Mouse (Mus musculus) right cerebral cortex, postnatal 25 days (tissue): ENCODE measurements around the gene Crybg1.

Source experiments
- DNase-seq: peaks from one replicate; pipeline ENCODE4 v3.0.0; 2022

Crybg1 gene

DNA sequence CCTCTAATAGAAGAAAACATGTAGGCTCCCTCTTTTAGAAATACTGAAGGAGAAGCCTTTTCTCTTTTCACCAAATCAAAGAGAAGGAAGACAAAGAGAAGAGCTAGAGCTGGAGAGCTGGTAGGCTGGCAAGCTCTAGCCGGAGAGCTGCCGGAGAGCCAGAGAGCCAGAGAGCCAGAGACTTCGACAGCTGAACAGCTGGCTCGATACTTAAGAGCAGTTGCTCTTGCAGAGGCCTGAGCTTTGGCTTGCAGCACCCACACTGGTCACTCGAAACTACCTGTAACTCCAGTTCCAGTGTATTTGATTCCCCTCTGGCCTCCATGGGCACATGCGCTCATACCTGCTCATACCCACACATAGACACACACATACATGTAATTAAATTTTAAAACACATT, 68.3 kb downstream of the Crybg1 start:
- no peak for DNase-seq

DNA sequence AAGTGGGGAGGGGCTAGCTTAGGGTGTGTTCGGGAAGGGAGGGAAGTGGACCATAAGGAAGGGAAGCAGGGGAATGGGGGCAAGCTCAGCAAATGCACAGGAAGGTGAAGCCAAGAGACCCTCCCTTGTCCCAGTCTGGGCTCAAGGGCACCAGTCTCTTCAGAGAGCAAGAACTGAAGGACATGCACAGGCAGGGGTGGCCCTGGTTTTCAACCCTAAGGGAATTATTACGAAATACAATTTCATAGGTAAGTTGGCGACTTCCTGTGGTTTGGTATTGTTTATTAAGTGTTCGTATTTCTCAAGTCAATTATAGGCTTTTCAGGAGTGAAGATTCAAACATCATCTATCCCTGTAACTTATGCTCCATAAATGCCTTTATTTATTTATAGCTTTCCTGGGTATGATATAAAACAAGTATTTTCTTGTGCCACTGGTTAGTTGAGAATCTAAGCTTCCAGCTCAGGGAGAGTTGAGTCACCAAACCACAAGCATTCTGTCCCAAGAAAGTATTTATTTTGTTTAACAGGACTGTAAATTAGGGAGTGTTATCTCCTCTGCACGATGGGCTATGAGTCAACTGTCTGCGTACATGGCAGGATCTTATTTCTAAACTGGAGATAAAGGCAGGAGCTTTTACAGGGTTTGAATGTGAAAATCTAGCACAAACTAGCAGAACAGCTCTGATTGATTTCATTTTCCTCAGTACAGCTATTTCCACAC, 69.7 kb downstream of the Crybg1 start:
- no peak for DNase-seq

DNA sequence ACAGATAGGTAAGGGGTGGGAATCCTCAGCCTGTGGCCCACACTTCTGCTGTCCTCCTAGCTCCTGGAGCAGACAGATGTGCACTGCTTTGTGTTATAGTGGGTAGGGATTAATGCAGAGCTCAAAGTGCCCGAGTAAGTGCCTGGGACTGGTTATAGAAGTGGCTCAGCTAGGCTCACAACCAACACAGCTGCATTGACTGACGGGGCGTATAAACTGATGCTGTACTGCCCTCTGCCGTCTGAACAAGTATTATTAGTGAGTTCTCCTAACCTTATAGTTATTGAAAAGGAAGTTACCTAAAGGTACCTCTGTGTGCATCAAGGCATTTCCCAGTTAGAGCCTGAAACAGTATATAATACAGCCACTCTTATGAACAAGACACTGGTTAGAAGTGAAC, 77.6 kb downstream of the Crybg1 start:
- peak; percentile 19 for DNase-seq

DNA sequence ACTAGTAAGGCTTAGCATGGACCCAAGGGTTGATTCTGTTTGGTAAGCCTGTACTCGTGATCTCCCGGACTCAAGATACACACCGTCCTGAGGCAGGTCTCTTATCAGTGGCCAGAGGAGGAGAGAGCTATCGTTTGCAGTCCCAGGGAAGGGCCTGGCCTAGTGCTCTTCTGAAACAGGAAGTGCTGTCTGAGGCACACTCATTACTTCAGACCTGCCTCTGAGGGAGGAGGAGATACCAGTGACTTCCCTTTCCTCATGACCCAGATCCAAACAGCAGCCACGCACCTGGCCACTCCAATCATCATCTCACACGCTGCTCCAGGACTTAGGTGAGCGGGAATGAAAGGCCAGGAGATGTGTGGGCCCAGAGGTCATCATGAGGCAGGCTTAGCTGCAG, 79.5 kb downstream of the Crybg1 start:
- DNase-seq: no peak

DNA sequence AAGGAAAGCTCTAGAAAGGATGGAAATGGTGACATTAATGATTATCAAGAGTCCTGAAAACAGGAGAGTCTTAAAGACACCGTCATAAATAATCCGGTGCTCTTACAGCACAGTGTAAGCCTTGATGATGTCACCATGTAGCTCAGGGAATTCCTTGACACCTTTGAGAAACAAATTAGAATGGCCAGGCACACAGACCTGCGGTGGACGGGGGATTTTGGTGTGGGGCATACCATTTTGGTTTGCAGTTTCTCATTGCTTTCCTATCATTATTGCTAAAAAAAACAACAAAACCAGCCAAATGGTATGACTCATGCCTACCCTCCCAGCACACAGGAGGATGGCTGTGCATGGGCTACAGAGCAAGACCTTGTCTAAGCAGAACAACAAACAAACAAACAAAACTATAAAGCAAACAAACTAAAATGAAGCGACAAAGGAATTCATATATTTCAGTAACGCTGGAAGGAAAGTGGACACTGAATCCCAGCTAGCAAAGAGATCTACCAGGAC, 82.7 kb downstream of the Crybg1 start:
- DNase-seq: no peak

DNA sequence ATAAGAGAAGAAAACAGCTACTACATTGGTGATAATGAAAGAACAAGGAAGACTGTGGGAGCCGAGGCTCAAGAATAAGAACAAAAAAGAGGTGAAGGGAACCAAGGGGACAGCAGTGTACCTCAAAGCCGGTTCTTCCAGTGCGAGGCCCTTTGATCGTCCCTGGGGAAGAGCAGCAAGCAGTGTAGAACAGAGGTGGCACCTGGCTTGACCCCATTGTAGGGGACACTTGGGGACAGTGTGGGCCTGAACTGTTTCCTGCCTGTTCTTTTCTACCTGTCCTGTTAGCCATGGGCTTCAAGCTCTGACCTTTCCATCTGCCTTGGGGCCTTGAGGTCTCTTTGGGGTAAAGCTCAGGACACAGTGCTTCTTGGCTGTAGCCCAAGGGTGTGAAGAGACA, 85.7 kb downstream of the Crybg1 start:
- no peak for DNase-seq

DNA sequence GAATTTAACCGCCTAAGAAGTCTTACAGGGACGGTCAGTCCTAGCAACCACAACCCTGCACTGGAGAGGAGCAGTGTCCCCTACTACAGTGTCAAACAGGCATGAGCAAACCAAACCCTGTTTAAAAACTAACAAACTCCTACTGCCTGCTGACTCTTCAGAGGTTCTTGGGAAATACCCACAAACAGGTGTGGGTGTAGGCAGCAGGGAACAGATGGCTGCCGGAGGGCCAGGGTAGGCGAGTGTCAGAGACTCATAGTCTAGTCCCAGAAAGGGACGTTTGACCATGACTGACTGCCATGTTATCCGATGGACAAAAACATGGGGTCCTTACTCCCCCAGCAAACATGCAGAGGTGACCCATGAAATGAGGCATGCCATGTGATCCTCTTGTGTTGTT, 97.7 kb downstream of the Crybg1 start:
- no peak for DNase-seq

DNA sequence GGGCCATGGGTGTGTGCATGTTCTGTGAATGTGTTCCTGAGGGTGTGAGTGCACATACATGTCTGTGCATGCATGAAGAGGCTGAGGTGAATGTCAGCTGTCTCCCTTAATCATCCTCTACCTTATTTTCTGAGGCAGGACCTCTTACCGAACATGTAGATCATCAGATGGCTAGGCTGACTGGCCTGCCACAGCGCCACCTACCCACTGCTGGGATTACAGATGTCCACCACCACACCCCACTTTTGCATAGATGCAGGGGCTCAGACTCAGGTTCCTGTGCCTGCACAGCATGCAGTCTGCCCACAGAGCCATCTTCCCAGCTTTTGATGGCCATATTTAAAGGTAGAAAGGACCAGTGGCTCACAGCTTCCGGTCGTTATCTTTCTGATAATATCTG, 103.9 kb downstream of the Crybg1 start:
- no peak for DNase-seq

DNA sequence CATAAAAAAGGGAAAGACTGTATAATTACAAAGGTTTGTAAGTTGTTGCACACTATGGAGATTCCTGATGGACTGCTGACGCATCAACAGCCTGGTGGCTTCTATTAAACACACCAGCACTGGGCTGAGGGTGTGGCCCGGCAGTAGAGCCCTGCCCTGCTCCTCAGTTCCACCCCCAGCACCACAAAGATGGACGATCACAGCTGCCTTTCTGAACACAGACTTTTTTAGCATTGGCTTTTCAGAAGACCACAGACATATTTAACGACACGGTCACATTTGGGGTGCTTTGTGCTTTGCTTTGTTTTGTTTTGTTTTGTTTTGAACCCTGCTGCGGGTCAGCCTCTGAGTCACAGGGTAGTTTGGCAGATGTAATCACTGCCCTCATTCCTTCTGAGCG, 105.0 kb downstream of the Crybg1 start:
- DNase-seq: no peak

DNA sequence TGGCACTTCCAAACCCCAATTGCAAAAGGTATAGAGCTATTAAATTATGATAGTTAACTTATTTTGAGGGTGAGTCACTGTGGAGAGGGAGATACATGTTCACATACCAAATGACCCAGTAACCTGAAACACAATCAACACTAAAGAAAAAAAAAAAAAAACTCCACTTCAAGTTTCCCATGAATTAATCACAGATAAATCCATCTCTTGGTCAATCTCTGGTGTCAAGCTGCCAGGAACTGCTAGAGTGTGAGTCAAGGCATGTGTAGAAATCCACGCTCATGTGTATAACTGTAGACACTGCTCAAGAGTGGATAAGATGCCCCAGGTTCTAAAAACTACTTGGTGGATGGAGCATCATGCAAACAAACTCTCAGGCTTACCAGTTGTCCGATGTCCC, 109.5 kb downstream of the Crybg1 start:
- DNase-seq: no peak

DNA sequence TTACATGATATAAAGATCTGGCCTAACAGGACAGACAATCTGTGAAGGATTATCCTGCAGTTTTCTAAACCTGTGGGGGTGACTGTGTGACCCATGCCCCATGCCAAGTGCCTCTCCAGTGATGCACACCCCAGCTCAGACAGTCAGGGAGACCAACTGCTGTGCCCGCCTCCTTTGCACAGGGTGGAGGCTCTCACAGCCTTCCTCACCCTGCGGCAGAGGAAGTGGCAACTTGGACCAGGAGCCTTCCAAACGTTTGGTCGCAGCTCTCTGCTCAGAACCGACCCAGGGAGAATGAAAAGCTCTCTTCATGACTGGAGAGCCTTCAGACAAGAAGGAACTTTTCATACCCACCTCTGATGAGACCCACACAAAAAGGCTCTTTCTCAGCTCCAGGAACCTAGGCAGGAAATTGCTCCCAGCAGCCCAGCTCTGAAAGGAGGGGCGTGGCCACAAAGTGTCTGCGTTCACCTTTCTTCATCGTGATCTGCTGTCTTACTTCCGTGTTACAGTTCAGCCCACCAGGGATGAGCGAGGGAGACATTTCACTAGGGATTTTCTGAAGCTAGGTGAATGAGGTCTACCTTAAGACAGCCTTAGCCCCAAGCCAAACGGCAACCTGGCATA, 110.6 kb downstream of the Crybg1 start:
- DNase-seq: no peak

DNA sequence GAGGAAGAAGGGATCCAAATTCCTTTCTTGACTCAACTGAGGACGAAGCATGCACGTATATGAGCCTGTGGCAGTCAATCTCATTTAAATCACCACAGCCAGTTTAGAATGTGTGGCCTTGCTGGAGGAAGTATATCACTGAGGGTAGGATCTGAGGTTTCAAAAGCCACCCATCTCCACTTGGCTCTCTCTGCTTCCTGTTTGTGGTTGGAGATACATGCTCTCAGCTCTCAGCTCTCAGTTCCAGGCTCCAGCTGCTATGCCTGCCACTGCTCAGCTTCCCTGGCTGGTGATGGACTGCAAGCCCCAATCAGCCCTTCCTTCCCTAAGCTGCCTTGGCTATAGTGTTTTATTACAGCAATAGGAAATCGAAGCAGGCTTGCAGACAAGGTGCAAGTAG, 119.1 kb downstream of the Crybg1 start:
- no peak for DNase-seq

DNA sequence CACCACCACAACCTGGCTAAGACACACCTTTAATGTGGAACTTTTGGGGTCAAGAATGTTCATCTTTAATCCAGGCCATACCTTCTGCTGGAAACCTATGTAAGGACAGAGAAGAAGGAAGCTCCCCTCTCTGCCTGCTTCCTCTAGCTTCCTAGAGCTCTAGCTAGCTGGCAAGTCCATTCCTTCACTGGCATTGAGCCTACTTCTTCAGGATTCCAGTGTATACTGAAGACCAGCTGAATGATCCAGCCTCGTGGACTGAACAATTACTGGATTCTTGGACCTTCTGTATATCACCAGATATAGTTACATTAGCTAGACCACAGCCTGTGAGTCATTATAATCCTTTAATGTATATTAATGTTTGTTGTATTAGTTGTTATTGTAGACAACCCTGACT, 121.4 kb downstream of the Crybg1 start:
- DNase-seq: no peak

DNA sequence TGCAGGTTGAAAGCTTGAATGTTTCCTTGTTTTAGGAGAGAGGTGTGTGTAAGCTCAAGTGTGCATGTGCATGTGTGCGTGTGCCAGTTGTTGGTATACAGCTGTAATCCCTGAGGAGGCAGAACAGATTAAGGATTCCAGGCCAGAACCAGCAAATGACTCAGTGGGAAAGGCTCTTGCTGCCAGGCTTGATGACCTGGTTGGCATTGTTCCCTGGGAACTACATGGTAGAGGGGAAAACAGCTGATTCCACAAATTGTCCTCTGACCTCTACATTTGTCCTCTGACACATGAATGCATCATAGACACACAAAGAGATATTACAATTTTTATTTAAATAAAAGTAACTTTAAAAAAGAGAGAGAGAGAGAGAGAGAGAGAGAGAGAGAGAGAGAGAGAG, 122.5 kb downstream of the Crybg1 start:
- no peak for DNase-seq

DNA sequence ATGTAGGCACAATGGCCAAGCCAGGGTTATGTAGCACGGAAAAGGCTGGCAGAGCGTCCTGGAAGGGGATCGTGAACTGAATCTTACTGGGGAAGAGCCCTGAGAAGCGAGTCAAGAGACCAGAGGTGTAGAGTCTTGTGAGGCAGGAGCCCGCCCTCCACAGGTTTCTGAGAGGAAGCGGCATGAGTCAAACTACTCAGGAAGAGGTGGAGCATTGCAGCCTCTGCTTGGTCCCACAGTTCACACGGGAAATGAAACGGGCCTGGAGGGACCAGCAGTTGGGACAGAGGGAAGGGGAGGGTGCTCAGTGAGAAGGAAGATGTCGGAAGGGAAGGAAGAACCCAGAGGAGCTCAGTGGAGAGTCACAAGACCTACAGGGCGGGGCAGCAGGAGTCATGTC, 123.9 kb downstream of the Crybg1 start:
- DNase-seq: no peak

DNA sequence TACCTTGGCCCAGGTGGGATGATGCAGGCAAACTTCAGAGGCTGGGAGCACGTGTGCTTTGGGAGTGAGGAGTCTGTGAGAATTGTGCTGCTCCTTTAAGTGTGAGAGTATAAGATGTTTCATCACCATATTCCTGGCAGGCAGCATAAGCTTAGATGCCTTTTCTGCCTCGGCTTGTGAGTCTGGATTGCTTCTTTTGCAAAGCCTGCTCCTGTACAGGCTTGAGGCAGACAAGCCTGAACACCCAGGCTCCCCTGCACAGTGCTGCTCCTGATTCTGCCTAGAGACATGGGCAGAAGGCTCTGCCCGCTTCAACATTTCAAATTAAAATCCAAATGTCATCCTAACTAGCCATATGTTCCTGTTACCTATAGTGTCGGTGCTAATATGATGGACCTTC, 128.5 kb downstream of the Crybg1 start:
- DNase-seq: no peak

DNA sequence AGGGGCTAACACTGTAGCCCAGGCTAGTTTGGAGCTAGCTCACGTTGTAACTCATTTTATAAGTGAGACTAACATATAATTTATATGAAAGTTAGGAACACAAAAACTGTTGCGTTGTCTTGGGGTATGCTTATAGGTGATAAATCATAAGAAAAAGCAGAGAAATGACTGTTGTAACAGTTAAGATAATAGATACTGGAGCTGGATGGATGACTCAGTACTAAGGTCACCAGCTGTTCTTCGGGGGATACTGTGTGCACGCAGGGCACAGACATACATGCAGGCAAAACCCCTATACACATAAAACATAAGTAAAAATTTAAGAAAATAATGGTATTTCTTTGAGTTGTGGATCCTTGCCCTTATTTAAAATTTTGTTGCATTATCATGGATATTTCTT, 130.1 kb downstream of the Crybg1 start:
- no peak for DNase-seq

DNA sequence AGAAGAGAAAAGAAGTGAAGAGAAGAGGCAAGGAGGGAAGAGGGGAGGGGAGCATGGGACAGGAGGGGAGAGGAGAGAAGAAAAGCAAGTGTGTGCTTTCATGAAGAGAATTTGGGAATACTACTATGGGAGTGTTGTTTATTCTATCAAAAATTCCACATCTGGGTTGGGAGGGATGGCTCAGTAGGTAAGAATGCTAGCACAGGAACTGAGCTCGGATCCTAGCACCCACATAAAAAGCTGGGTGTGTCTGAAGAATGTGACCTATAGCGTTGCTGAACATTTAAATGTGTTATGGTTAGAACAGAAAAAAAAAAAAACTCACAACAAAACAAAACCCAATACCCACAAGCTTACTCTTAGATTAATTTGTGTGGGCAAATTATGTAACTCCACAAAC, 133.0 kb downstream of the Crybg1 start:
- no peak for DNase-seq

DNA sequence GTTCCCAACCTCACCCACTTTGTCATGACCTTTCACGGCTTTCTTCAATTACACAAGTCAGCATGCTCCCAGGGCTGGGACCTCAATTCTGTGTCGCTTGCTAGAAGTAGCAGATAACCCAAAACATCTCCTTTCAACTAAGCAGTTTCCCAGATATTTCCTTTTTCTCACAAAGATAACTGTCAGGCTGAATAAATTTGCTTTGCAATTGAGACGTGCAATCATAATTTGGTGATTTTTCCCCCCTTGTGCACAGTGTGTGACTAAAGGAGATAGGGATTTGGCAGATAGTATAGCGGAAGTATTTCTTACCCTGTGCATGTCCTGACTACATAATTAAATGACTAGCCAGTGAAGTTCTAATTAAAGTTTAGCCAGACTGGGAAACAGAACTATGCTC, 134.8 kb downstream of the Crybg1 start:
- no peak for DNase-seq

DNA sequence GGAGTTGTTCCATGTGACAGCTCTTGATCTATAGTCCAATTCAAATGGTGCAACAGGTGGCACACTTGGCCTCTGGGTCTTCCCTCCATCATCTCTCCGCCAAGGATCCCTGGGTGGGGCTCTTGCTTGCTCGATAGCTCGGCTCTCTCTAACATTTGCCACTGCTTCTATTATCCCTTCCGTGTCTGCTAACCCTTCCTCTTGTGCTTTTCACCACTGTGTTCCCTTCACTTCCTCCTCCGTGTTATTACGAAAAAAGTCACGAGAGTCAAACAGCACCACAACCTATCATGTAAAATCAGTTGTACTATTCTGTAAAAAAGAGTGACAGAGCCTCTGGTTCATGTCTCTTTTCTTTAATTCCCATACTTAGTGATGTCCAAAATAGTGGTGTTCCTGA, 137.2 kb downstream of the Crybg1 start:
- DNase-seq: no peak

DNA sequence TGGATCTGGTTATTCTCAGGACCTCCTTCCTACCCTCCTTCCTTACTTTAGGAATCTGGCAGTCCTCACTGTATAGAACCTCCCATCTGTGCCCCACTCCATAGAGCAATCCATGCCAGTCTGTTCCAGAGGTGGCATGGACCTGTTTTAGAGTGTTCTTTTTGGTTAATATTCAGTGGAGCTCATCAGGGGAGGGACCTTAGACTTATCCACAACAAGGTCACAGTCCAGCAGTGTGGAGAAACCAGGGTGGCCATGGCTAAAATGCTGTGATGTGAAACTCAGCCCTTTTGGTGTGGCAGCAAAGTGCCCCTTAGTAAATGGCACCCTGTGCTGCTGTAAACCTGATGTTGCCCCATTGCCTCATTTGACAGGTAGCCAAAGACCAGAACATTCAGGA, 139.8 kb downstream of the Crybg1 start:
- no peak for DNase-seq

DNA sequence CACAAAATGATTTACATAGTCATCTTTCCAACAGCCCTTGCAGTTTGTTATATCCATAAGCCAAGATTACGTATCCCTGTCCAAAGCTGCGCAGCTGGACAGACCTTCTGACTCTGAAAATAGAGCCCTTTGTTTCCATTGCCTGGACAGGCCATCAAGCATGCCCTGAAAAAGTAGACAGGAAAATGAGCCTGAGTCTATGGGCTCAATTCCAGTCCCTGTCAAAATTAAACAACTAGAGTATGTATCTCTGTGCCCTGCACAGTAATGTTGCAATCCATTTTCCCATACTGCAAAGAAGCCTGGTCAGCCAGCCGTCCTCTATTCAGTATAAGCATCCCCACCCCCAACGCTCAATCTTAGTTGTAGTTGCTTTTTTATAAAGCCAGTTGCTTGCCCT, 141.8 kb downstream of the Crybg1 start:
- DNase-seq: no peak

DNA sequence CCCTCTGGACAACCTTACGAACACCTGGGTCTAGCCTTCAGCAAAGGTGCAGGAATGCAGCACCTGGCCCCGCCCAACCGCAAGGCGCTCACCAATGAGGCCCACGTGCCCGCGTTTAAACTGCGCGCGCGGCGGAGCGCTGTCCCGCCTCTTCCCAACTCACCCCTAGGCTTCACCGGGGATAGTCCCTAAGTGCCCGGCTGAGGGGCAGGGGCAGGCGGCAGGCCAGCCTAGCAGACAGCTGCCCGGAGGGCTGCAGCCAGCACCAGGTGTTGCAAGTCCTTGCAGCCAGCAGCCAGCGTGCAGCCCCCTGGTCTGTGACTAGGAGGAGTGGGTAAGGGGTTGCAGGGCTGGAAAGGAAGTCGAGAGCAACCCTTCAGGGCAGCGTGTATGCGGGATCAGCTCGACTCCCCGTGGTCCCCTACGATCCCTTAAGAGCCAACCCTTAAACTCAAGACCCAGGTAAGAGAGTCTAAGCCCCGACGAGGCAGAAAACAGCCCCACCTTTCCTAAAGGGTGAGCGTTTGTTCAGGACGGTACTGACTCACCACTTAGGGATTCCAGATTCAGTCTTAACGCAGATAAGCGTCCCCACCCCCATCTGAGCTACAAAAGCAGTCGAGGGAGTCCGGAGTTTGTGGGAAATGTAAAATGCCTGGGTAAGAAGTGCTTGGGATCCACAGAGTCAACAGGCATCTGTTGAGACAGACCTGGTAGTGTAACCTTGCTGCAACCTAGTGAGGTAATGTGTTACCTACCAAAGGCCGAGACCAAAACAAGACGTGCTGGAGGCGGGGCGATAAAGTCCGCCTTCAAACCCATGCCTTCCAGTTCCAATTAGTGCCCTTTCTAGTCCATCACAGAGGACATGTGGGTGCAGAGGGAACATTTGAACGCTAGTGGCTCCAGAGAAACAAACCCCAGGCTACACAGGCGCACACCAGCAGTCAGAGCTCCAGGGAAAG, 142.7 kb downstream of the Crybg1 start:
- no peak for DNase-seq
